Mouse (Mus musculus) central nervous system, embryonic 11.5 days (tissue): ENCODE measurements around the gene Rho. TPM values are rescaled to one million over a fixed set of nuclear protein-coding genes. Genes with fewer than 3 reads are reported as not detected.

Source experiments
- polyA plus RNA-seq: library from polyadenylated mRNA; depleted of rRNA; stranded (reverse); fragments of >200 nt; gene quantifications from 2 replicates; pipeline ENCODE4 v1.2.3, GENCODE M21; 2012; rRNA removed

Gene Rho
- 0.41 and 1.0 TPM in 2 replicates for polyA plus RNA-seq

GRCm38 (mm10) chr6:115931639-115932038, at the start of gene Rho:
Rho (plus strand) TSS chr6:115931748.

GRCm38 (mm10) chr6:115944638-115945037, 13.1 kb downstream of the Rho start, which contains the start of gene H1foo:
H1foo (plus strand) TSS chr6:115944938.

Other genes with a start within 250 kb of the Rho start
- gene Tmem40, start 169.3 kb upstream of the Rho start, polyA plus RNA-seq = 2.3 and 2.9 TPM in 2 replicates
- 41.4 and 51.1 TPM in 2 replicates for gene Cand2, start 157.2 kb upstream of the Rho start, polyA plus RNA-seq
- 1,142 and 2,805 TPM in 2 replicates for gene Rpl32, start 123.0 kb upstream of the Rho start, polyA plus RNA-seq
- 2.0 and 2.4 TPM in 2 replicates for gene Efcab12, start 93.3 kb upstream of the Rho start, polyA plus RNA-seq
- 22.2 and 22.8 TPM in 2 replicates for gene Mbd4, start 78.4 kb upstream of the Rho start, polyA plus RNA-seq
- gene Ift122, start 78.3 kb upstream of the Rho start, polyA plus RNA-seq = 17.6 and 20.0 TPM in 2 replicates
- 0.07 TPM in 1 of 2 replicates, not detected in the other for gene H1foo, start 13.2 kb downstream of the Rho start, polyA plus RNA-seq
- gene Plxnd1, start 63.3 kb downstream of the Rho start, polyA plus RNA-seq = 19.0 and 46.7 TPM in 2 replicates